Mouse (Mus musculus): ENCODE data around the gene Vkorc1. TPM values are rescaled to one million over a fixed set of nuclear protein-coding genes. Genes with fewer than 3 reads are reported as not detected.
A peak's percentile ranks its signal among the peaks of the same experiment; 100 is the strongest.

Gene Vkorc1
- polyA plus RNA-seq, 1 experiment from 2014 or later: 165 TPM

- DNase-seq (ENCODE audit: low spot score): no peak
- Histone ChIP-seq H3K27me3 (ENCODE audit: insufficient read depth, low read length) (no peaks in the 10 kb centered on the region), H3K27ac (no peak overlapping the region), H3K36me3 (ENCODE audit: insufficient read depth, low read length) (peaks cover 24% of the 10 kb centered on the region), H3K4me1 (replicated peaks; ENCODE audit: insufficient read depth, low read length) (no peaks in the 10 kb centered on the region), H3K4me2 (ENCODE audit: low read length) (no peak overlapping the region), H3K9me3 (replicated peaks; ENCODE audit: low read length) (no peaks in the 10 kb centered on the region), H3K4me3 (replicated peaks; ENCODE audit: low read depth, low read length) (no peak overlapping the region), H3K9ac (ENCODE audit: low read depth, low read length) (no peak overlapping the region)
- TF ChIP-seq CTCF (IDR thresholded peaks at IDR 0.05; ENCODE audit: low read depth): no peak
- peak; percentile 57; the same call in 1 of the 2 replicates for ATAC-seq (replicated peaks; ENCODE audit: low FRiP score, low read depth)
- 95% methylated on average over 12 of the region's 12 CpGs for WGBS
Observed at GRCm38 (mm10) chr7:127866434-127866833, 29.0 kb downstream of the Vkorc1 start.

DNA sequence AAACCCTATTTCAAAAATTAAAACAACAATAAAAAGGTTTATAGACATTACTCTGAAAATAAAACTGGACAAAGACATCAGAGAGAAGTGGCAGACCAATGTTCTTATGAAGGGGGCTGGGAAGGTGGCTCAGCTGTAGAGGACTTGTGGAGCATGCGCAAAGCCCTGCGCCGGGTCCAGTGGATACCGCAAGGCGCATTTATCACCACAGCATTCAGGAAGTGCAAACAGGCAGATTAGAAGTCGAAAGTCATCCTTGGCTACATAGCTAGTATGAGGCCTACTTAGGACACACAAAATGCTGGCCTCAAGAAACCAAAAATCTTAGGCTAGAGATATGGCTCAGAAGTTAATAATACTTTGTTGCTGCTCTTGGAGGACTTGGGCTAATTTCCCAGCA lies 37.2 kb downstream of the Vkorc1 start:
- no peak overlapping the region for H3K4me2 ChIP-seq (ENCODE audit: low read length)
- TF ChIP-seq CTCF (IDR thresholded peaks at IDR 0.05; ENCODE audit: low read depth): no peak
- no peak overlapping the region for H3K4me3 ChIP-seq (replicated peaks; ENCODE audit: low read depth, low read length)
- no peak for ATAC-seq (replicated peaks; ENCODE audit: low FRiP score, low read depth)
- H3K9ac ChIP-seq (ENCODE audit: low read depth, low read length): no peak overlapping the region
- H3K36me3 ChIP-seq (ENCODE audit: insufficient read depth, low read length): no peaks in the 10 kb centered on the region
- no peaks in the 10 kb centered on the region for H3K4me1 ChIP-seq (replicated peaks; ENCODE audit: insufficient read depth, low read length)
- DNase-seq (ENCODE audit: low spot score): no peak
- H3K27ac ChIP-seq: no peak overlapping the region
- H3K9me3 ChIP-seq (replicated peaks; ENCODE audit: low read length): no peaks in the 10 kb centered on the region
- WGBS: 89% methylated on average over 6 of the region's 6 CpGs
- H3K27me3 ChIP-seq (ENCODE audit: insufficient read depth, low read length): no peaks in the 10 kb centered on the region

DNA sequence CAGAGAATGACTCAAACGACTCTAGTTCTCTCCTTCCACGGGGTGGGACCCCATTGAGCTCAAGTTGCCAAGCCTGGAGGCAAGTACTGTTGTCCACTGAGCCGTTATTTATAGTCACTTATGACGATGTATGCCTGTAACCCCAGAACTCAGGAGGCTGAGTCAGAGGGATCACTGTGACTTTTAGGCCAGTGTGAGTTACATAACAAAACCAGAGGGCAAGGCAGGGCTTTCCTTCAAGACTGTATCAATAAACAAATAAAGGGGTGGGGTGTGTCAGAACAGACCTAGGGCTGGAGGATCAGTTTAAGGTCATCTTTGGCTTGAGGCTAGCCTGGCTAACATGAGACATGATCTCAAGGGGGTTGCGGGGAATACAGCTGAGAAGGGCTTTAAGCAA lies 44.5 kb downstream of the Vkorc1 start:
- peaks cover 10% of the 10 kb centered on the region; the same call in 1 of the 2 replicates for H3K36me3 ChIP-seq (ENCODE audit: insufficient read depth, low read length)
- H3K4me2 ChIP-seq (ENCODE audit: low read length): no peak overlapping the region
- H3K4me3 ChIP-seq (replicated peaks; ENCODE audit: low read depth, low read length): no peak overlapping the region
- 51% methylated on average over 5 of the region's 5 CpGs for WGBS
- H3K27me3 ChIP-seq (ENCODE audit: insufficient read depth, low read length): no peaks in the 10 kb centered on the region
- ATAC-seq (replicated peaks; ENCODE audit: low FRiP score, low read depth): no peak
- no peaks in the 10 kb centered on the region for H3K4me1 ChIP-seq (replicated peaks; ENCODE audit: insufficient read depth, low read length)
- H3K27ac ChIP-seq: no peak overlapping the region
- no peak for TF ChIP-seq CTCF (IDR thresholded peaks at IDR 0.05; ENCODE audit: low read depth)
- DNase-seq (ENCODE audit: low spot score): no peak
- no peaks in the 10 kb centered on the region for H3K9me3 ChIP-seq (replicated peaks; ENCODE audit: low read length)
- H3K9ac ChIP-seq (ENCODE audit: low read depth, low read length): no peak overlapping the region

DNA sequence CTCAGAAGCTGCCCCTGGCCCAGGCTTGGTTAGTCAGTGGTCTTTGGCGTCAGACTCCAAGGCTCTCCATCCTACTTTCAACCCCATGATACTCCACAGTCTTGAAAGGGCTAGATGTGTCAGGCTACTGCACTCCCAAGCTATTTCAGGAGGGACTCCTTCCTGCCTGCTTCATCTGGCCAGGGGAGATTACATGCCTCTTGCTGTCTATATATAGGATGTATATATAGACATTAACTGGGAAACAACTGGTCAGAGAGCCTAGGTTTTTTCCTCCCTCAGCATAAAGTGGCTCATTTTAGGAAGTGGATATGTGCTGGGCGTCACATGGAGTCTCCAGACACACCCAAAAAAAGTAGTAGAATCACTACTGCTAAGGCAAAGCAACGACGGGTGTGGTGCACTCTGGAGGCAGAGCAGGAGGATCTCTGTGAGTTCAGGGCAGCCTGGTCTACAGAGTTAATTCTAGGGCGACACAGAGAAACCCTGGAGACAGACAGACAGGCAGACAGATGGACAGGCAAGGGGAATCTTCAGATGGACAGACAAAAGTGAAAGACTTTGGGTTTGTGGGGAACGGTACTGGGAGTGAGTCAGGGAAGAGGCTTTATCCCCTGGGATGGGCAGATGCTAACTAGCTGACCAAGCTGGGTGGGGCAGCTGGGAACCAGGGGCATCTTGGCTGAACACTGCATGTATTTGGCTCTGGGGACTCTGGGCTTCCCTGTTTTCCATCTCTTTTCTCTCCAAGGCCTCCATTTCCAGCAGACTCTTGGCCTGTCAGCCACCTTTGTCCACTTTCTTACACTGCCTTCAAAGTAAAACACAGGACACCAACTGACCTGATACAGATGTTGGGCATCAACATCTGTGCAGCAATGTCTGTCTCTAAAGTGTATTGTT lies 45.2 kb downstream of the Vkorc1 start:
- no peaks in the 10 kb centered on the region for H3K27me3 ChIP-seq (ENCODE audit: insufficient read depth, low read length)
- ATAC-seq (replicated peaks; ENCODE audit: low FRiP score, low read depth): no peak
- no peaks in the 10 kb centered on the region for H3K4me1 ChIP-seq (replicated peaks; ENCODE audit: insufficient read depth, low read length)
- no peak overlapping the region for H3K27ac ChIP-seq
- no peaks in the 10 kb centered on the region for H3K9me3 ChIP-seq (replicated peaks; ENCODE audit: low read length)
- H3K36me3 ChIP-seq (ENCODE audit: insufficient read depth, low read length): peaks cover 10% of the 10 kb centered on the region; the same call in 1 of the 2 replicates
- H3K4me3 ChIP-seq (replicated peaks; ENCODE audit: low read depth, low read length): no peak overlapping the region
- no peak overlapping the region for H3K4me2 ChIP-seq (ENCODE audit: low read length)
- 76% methylated on average over 6 of the region's 6 CpGs for WGBS
- H3K9ac ChIP-seq (ENCODE audit: low read depth, low read length): no peak overlapping the region
- no peak for TF ChIP-seq CTCF (IDR thresholded peaks at IDR 0.05; ENCODE audit: low read depth)
- DNase-seq (ENCODE audit: low spot score): no peak

Other genes starting within 250 kb of the Vkorc1 start
- gene Bcl7c, start 186.7 kb downstream of the Vkorc1 start, polyA plus RNA-seq (2015; fragmentation: Nextera tagmentation; extraction: Ambion mirVana): 56.1 and 70.9 TPM in 2 replicates
- gene Ctf1, start 182.9 kb downstream of the Vkorc1 start, polyA plus RNA-seq (2015; fragmentation: Nextera tagmentation; extraction: Ambion mirVana): 14.5 and 15.9 TPM in 2 replicates
- 0.08 TPM in 1 of 2 replicates, not detected in the other for gene Ctf2, start 163.5 kb downstream of the Vkorc1 start, polyA plus RNA-seq (2015; fragmentation: Nextera tagmentation; extraction: Ambion mirVana)
- 2.8 and 3.5 TPM in 2 replicates for gene Fbxl19, start 151.1 kb downstream of the Vkorc1 start, polyA plus RNA-seq (2015; fragmentation: Nextera tagmentation; extraction: Ambion mirVana)
- gene Orai3, start 125.8 kb downstream of the Vkorc1 start, polyA plus RNA-seq (2015; fragmentation: Nextera tagmentation; extraction: Ambion mirVana): 27.2 and 30.1 TPM in 2 replicates
- gene Setd1a, start 118.9 kb downstream of the Vkorc1 start, polyA plus RNA-seq (2015; fragmentation: Nextera tagmentation; extraction: Ambion mirVana): 15.6 and 17.9 TPM in 2 replicates
- not detected in 2 replicates for gene Gm49388, start 110.0 kb downstream of the Vkorc1 start, polyA plus RNA-seq (2015; fragmentation: Nextera tagmentation; extraction: Ambion mirVana)
- gene Hsd3b7, start 95.0 kb downstream of the Vkorc1 start, polyA plus RNA-seq (2015; fragmentation: Nextera tagmentation; extraction: Ambion mirVana): 28.3 and 28.8 TPM in 2 replicates
- 39.1 and 42.6 TPM in 2 replicates for gene Stx4a, start 71.3 kb downstream of the Vkorc1 start, polyA plus RNA-seq (2015; fragmentation: Nextera tagmentation; extraction: Ambion mirVana)
- gene Stx1b, start 71.1 kb downstream of the Vkorc1 start, polyA plus RNA-seq (2015; fragmentation: Nextera tagmentation; extraction: Ambion mirVana): 1.1 and 1.6 TPM in 2 replicates
- 7.4 and 7.5 TPM in 2 replicates for gene Zfp646, start 19.4 kb downstream of the Vkorc1 start, polyA plus RNA-seq (2015; fragmentation: Nextera tagmentation; extraction: Ambion mirVana)
- 12.5 and 13.3 TPM in 2 replicates for gene Zfp668, start 18.8 kb downstream of the Vkorc1 start, polyA plus RNA-seq (2015; fragmentation: Nextera tagmentation; extraction: Ambion mirVana)
- 8.8 and 9.3 TPM in 2 replicates for gene Prss53, start 4.6 kb downstream of the Vkorc1 start, polyA plus RNA-seq (2015; fragmentation: Nextera tagmentation; extraction: Ambion mirVana)
- not detected in 2 replicates for gene Gm21974, start 163 bp downstream of the Vkorc1 start, polyA plus RNA-seq (2015; fragmentation: Nextera tagmentation; extraction: Ambion mirVana)
- gene Bckdk, start 8.5 kb upstream of the Vkorc1 start, polyA plus RNA-seq (2015; fragmentation: Nextera tagmentation; extraction: Ambion mirVana): 120 and 125 TPM in 2 replicates
- gene Kat8, start 16.9 kb upstream of the Vkorc1 start, polyA plus RNA-seq (2015; fragmentation: Nextera tagmentation; extraction: Ambion mirVana): 30.9 and 32.2 TPM in 2 replicates
- gene Prss8, start 34.5 kb upstream of the Vkorc1 start, polyA plus RNA-seq (2015; fragmentation: Nextera tagmentation; extraction: Ambion mirVana): 125 and 139 TPM in 2 replicates
- 11.7 and 13.0 TPM in 2 replicates for gene Prss36, start 51.1 kb upstream of the Vkorc1 start, polyA plus RNA-seq (2015; fragmentation: Nextera tagmentation; extraction: Ambion mirVana)
- gene Fus, start 71.8 kb upstream of the Vkorc1 start, polyA plus RNA-seq (2015; fragmentation: Nextera tagmentation; extraction: Ambion mirVana): 262 and 271 TPM in 2 replicates
- gene Pycard, start 98.2 kb upstream of the Vkorc1 start, polyA plus RNA-seq (2015; fragmentation: Nextera tagmentation; extraction: Ambion mirVana): 77.5 and 85.2 TPM in 2 replicates
- 0.11 TPM in 1 of 2 replicates, not detected in the other for gene Trim72, start 108.3 kb upstream of the Vkorc1 start, polyA plus RNA-seq (2015; fragmentation: Nextera tagmentation; extraction: Ambion mirVana)
- gene Itgam, start 167.0 kb upstream of the Vkorc1 start, polyA plus RNA-seq (2015; fragmentation: Nextera tagmentation; extraction: Ambion mirVana): 0.66 and 0.79 TPM in 2 replicates
- gene Gm49368, start 167.1 kb upstream of the Vkorc1 start, polyA plus RNA-seq (2015; fragmentation: Nextera tagmentation; extraction: Ambion mirVana): 0.03 TPM in 1 of 2 replicates, not detected in the other
- 0.07 and 0.17 TPM in 2 replicates for gene Itgax, start 233.9 kb upstream of the Vkorc1 start, polyA plus RNA-seq (2015; fragmentation: Nextera tagmentation; extraction: Ambion mirVana)

Measured in kidney, postnatal 0 days (tissue).